Mouse (Mus musculus) erythroid progenitor cell, adult 5-6 weeks (primary cell): ENCODE data around the gene Taf5l. TPM values are rescaled to one million over a fixed set of nuclear protein-coding genes. Genes with fewer than 3 reads are reported as not detected.
"Not testable (repeated sequence)": the region's sequence is repeated elsewhere in the genome, so short reads cannot be mapped to it uniquely, and the experiment has no call there.

Experiments used
- ATAC-seq: replicated peaks from 2 replicates; pipeline ENCODE4 v1.8.0; 2016; ENCODE audit warnings: moderate number of reproducible peaks, mild to moderate bottlenecking, moderate TSS enrichment, inconsistent platforms; ENCODE audit not compliant: poor library complexity, low FRiP score, severe bottlenecking
- total RNA-seq, 2 experiments: library from RNA; stranded (forward) in 1 of 2; stranded (reverse) in 1 of 2; fragments of 150-400 nt in 1 of 2; fragments of 186-747, 209-891 nt in 1 of 2; gene quantifications; 2 replicates each; pipeline versions ENCODE4 v1.2.3 to v1.2.4; 2015 to 2017; ENCODE audit warnings: low replicate concordance in 2 of 2

Taf5l gene
- total RNA-seq, 2 experiments from 2014 or later, result 41.6 to 46.9 TPM

DNA sequence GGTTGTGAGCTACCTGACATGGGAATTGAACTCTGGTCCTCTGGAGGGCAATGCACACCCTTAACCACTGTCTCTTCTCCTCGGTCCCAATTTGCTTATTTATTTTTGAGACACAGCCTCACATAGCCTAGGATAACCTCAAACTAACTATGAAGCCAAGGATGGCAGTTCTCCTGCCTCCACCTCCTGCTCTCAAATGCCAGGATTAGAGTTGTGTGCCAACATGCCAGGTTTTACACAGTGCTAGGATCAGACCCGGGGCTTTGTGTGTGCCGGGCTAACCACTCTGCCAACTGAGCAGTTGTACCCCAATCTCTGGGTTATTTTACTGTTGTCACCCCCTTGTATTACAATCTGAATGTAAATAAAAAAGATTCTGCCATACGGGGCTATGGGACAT, 43.7 kb downstream of the Taf5l start:
- ATAC-seq, result no peak

DNA sequence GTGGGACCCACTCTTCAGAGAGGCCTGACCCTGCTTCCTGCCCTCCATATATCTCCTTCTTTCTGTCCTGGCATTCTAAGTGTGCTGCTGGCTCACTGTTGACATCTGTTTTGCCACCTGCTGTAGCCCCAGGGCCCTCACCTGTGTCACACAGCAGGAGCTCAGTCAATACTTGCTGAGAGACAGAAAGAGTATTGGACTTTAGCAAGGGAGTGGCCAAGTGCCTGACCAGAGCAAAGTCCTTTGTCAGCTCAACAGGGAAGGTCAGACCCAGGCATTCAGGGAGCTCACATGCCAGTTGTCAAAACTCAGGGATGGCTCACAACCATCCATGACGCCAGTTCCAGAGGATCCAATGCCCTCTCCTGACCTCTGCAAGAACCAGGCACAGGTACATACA, 47.7 kb downstream of the Taf5l start:
- ATAC-seq, result no peak

DNA sequence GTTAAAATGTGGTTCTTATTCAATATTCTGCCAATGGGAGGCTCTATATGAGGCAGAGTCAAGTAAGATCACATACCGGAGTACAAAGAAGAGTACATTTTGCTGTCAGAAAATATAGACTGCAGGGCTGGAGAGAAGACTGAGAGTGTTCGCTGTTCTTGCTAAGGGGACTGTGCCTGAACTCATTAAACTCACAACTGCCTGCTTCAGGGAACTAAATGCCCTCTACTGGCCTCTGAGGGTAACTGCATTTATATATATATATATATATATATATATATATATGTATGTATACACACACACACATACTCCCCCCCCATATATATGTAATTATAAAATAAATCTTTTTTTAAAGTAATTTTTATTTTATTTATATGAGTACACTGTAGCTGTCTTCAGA, 54.3 kb downstream of the Taf5l start:
- ATAC-seq, result no peak

DNA sequence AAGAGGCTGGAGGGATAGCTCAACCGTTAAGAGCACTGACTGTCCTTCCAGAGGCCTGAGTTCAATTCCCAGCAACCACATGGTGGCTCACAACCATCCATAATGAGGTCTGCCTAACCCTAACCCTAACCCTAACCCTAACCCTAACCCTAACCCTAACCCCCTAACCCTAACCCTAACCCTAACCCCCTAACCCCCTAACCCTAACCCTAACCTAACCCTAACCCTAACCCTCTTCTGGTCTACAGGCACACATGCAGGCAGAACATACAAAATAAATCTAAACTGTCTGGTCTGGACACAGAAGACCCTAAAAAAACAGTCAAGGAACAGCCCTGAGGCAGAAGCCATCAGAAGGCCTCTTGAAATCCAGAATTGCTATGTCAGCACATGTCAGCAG, 59.8 kb downstream of the Taf5l start:
- no peak for ATAC-seq

DNA sequence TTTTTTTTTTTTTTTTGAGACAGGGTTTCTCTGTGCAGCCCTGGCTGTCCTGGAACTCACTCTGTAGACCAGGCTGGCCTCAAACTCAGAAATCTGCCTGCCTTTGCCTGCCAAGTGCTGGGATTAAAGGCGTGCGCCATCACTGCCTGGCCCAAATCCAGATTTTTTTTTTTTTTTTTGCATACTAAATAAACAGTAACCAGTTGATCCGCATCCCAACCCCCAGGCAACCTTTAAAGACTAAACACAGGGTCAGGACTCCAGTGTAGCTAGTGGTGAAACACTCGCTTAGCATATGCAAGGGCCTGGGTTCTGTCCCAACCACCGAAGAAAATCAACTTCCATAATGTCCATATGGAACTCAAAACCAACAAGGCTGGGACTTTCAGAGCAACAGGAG, 60.6 kb downstream of the Taf5l start:
- not testable (repeated sequence) for ATAC-seq

DNA sequence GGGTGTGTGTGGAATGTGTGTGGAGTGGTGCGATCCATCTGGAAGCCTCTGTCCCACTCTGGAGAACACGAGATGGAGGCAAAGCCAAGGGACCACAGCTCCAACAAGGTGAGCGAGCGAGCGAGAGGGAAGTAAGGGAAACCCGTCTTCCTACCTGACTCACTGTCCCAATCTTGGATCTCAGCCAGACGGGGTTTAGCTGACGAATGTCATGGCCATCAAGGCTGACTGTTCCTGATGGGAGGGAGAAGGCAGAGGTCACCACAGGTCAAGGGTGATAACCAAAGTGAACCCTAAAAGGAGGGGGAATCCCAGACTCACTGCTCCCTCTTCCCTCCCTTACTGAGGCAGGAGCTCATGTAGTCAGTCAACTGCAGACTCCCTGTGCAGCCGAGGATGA, 61.1 kb downstream of the Taf5l start:
- no peak; the same call in 1 of the 2 replicates for ATAC-seq

DNA sequence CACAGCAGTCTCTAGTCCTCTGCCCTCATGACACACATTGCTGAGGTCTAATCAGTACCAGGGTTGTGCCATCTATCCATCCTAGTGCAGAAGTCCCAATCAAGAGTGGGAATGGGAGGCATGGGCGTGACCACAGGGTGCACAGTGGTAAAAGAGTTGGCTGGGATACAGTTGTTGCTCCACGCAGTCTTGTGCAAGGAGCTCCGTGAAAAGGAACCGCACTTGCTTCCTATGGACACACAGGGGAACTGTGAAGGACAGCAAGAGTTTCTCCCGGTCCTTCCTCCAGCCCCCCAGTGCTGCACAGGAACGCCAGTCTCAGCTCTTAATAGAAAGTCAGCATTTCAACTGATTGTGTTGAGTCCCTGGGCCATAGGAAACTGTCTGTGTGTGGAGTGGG, 61.7 kb downstream of the Taf5l start:
- ATAC-seq, result no peak

DNA sequence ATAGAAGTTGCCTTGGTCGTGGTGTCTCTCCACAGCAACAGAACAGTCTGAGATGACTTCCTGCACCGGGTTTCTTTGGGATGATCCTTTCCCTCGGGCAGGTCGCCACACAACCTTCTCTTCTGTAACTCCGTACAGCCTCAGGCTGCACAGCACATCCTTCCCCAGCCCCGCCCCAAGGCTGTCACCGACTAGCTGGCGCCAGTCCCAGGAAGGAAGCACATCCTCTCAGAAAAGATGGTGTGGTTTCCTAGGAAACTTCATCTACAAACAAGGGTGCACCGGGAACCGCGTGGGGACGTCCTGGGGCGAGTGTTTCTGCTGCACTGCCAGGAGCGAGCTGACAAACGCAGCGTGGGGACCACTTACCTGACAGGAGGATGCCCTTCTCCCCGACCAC, 63.1 kb downstream of the Taf5l start:
- ATAC-seq, result no peak

DNA sequence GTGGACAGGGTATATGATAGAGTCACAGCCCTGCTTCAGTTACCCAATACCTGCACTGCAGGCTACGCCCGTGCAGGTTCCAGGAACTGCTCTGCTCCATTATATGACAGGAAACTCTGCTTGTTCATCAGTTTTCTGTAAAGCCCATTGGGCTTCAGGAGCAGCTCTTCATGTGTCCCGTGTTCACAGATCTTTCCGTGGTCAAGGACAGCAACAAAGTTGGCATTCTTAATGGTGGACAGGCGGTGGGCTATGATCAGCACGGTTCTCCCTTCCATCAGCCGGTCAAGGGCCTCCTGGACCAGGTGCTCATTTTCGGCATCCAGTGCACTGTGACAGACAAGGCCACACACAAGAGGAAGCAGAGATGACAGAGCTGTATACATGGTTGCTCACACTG, 67.0 kb downstream of the Taf5l start:
- ATAC-seq, result no peak

DNA sequence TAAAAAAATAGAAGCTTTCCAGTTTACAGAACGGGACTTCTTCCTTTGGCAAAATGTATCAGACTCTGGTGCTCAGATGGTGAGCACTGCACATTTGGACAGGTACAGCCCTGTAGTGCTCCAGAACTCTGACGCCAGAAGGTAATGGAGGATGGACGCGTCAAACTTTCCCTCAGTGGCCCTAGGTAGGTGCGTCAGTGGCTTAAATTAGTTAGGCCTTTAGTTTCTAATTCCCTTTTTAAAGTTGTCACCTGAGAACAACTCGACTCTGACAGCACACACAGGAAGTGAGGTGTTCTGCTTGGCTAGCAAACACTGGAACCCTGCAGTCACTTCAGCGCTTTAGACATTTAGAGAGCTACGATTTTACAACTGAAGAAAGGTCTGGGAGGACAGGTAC, 67.5 kb downstream of the Taf5l start:
- ATAC-seq, result no peak

DNA sequence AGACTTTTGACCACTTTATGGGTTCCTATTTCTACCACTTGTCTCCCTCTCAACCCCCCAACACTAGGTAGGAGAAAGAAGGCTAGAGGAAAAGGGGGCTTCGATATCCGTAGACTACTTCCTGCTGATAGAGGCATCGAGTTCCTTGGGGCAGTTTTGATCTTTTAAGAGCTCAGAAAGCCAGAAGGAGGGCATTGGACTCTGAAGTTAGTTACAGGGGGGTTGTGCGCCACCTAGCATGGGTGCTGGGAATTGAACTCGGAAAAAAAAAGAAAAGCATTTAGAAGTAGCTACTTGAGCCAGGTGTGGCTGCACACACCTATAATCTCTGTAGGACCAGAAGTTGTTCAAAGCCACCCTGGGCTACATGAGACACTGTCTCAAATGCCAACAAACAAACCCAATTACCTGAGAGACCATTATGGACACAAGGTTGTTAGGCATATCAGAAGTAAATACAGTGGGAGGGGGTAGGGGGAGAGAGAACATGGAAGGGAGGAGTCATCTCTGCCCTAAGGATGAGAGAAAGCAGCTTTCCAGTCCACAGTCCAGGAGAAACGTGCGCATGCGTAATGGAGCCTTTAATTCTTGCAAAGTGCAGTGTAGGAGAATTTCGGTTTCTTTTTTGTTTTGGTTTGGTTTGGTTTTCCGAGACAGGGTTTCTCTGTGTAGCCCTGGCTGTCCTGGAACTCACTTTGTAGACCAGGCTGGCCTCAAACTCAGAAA, 71.0 kb downstream of the Taf5l start:
- peak; percentile 59 for ATAC-seq

DNA sequence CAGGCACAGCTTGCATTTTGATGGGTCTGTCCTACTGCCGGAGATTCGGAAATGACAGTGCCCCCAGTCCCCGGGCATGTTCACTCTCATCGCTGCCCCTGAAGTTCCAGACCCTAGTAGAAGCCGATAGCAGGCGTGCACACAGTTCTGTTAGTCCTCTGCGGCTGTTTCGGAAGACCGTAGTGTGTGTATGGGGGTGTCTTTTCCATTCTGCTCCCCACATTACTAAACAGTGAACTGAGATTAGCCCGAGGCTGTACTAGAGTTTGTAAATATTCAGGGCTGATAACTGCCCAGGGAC, 71.6 kb downstream of the Taf5l start:
- ATAC-seq, result peak; percentile 44

DNA sequence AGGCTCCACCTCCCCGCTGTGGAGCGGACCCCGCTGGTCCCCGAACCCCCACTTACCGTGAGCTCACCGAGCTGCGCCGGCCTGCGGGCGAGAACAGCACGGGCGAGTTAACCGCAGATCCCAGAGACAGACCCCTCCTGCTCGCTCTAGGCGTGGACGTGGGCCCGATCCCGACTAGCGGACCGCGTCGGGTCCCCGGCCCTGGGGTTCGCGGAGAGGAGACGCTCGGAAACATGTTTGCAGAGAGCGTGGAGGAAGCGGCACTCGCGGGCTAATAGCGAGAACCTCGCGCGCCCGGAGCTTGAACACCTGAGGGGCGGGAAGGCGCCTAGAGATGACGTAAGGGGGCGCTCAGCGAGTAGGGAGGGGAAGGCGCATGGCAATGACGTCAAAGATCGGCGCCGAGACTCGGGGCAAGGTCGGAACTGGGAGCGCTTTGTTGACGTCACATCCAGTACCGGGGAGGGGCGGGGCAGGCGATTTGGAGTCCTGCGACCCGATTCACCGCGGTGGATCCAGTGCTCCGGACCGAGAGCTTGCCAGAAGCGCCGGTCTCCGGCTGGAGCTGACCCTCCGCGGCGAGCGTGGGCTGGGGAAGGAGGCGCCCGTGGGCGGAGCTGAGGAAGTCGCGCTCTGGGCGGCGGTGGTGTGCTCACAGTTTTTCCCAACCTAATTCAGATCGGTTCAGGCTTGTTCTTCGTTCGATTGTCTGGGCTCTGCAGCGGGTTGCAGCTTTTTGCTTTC, 72.1 kb downstream of the Taf5l start, which contains the start of gene Nup133:
Gene Nup133 (minus strand): TSS at position 324 of the 744 bp plus-strand sequence.
- ATAC-seq, result peak; percentile 73

Other genes with a start within 250 kb of the Taf5l start
- gene Rab4a, start 215.4 kb downstream of the Taf5l start, total RNA-seq (2015; ENCODE audit: low replicate concordance), result 1.7 and 3.6 TPM in 2 replicates
- gene Rab4a, start 215.4 kb downstream of the Taf5l start, total RNA-seq (2017; ENCODE audit: low replicate concordance), result 3.3 TPM in 1 of 2 replicates, not detected in the other
- gene Ccsap, start 161.2 kb downstream of the Taf5l start, total RNA-seq (2015; ENCODE audit: low replicate concordance), result 28.1 and 31.4 TPM in 2 replicates
- 35.5 and 42.4 TPM in 2 replicates for gene Ccsap, start 161.2 kb downstream of the Taf5l start, total RNA-seq (2017; ENCODE audit: low replicate concordance)
- gene Acta1, start 126.6 kb downstream of the Taf5l start, total RNA-seq (2015; ENCODE audit: low replicate concordance), result not detected in 2 replicates
- gene Acta1, start 126.6 kb downstream of the Taf5l start, total RNA-seq (2017; ENCODE audit: low replicate concordance), result 0.39 and 4.5 TPM in 2 replicates
- gene Nup133, start 72.1 kb downstream of the Taf5l start, total RNA-seq (2015; ENCODE audit: low replicate concordance), result 32.1 and 35.2 TPM in 2 replicates
- gene Nup133, start 72.1 kb downstream of the Taf5l start, total RNA-seq (2017; ENCODE audit: low replicate concordance), result 46.0 and 49.7 TPM in 2 replicates
- gene Abcb10, start 38.3 kb downstream of the Taf5l start, total RNA-seq (2015; ENCODE audit: low replicate concordance), result 465 and 471 TPM in 2 replicates
- gene Abcb10, start 38.3 kb downstream of the Taf5l start, total RNA-seq (2017; ENCODE audit: low replicate concordance), result 483 and 625 TPM in 2 replicates
- 10.9 and 11.5 TPM in 2 replicates for gene Urb2, start 111 bp upstream of the Taf5l start, total RNA-seq (2015; ENCODE audit: low replicate concordance)
- 8.5 and 10.7 TPM in 2 replicates for gene Urb2, start 111 bp upstream of the Taf5l start, total RNA-seq (2017; ENCODE audit: low replicate concordance)
- 25.2 TPM in 1 of 2 replicates, not detected in the other for gene Galnt2, start 210.0 kb upstream of the Taf5l start, total RNA-seq (2015; ENCODE audit: low replicate concordance)
- gene Galnt2, start 210.0 kb upstream of the Taf5l start, total RNA-seq (2017; ENCODE audit: low replicate concordance), result 15.5 TPM in 1 of 2 replicates, not detected in the other